Mouse (Mus musculus): ENCODE results near the gene Pate4. TPM values are rescaled to one million over a fixed set of nuclear protein-coding genes. Genes with fewer than 3 reads are reported as not detected.
"Not testable (repeated sequence)": the region's sequence is repeated elsewhere in the genome, so short reads cannot be mapped to it uniquely, and the experiment has no call there.

The Pate4 gene
- polyA plus RNA-seq (2014; fragmentation: Nextera tagmentation; extraction: Ambion mirVana): not detected in 2 replicates

GRCm38 (mm10) chr9:35611841-35612240 is at the start of gene Pate4:
TSS of gene Pate4 (minus strand) at chr9:35611941.
- ATAC-seq (replicated peaks; ENCODE audit: low FRiP score): no peak
- no peak within 1 kb of the TSS for H3K9ac ChIP-seq (ENCODE audit: low read length)
- 75% methylated on average over 1 of the region's 1 CpGs for WGBS
- no peaks in the 10 kb centered on the region for H3K4me1 ChIP-seq (replicated peaks; ENCODE audit: control insufficient read depth, insufficient read depth, low read length)
- no peak within 1 kb of the TSS for H3K4me3 ChIP-seq (ENCODE audit: low read depth, low read length)
- no peaks in the 10 kb centered on the region for H3K36me3 ChIP-seq (ENCODE audit: control insufficient read depth, insufficient read depth, low read length)
- H3K27ac ChIP-seq (ENCODE audit: low read depth, low read length): no peak within 1 kb of the TSS
- DNase-seq (ENCODE audit: low spot score): no peak
- H3K27me3 ChIP-seq (ENCODE audit: control insufficient read depth, insufficient read depth, low read length): no peaks in the 10 kb centered on the region
- H3K4me2 ChIP-seq (ENCODE audit: low read depth, low read length, severe bottlenecking): no peak within 1 kb of the TSS
- no peaks in the 10 kb centered on the region for H3K9me3 ChIP-seq (ENCODE audit: control insufficient read depth, low read length)

GRCm38 (mm10) chr9:35648102-35648501 is 36.4 kb upstream of the Pate4 start, which contains the start of gene Pate3:
TSS of gene Pate3 (minus strand) at chr9:35648202.
- H3K9me3 ChIP-seq (ENCODE audit: control insufficient read depth, low read length): no peaks in the 10 kb centered on the region
- WGBS: 61% methylated on average over 1 of the region's 1 CpGs
- no peaks in the 10 kb centered on the region for H3K4me1 ChIP-seq (replicated peaks; ENCODE audit: control insufficient read depth, insufficient read depth, low read length)
- H3K4me2 ChIP-seq (ENCODE audit: low read depth, low read length, severe bottlenecking): no peak within 1 kb of the TSS
- no peak within 1 kb of the TSS for H3K9ac ChIP-seq (ENCODE audit: low read length)
- H3K36me3 ChIP-seq (ENCODE audit: control insufficient read depth, insufficient read depth, low read length): no peaks in the 10 kb centered on the region
- H3K4me3 ChIP-seq (ENCODE audit: low read depth, low read length): no peak within 1 kb of the TSS
- no peak within 1 kb of the TSS for H3K27ac ChIP-seq (ENCODE audit: low read depth, low read length)
- H3K27me3 ChIP-seq (ENCODE audit: control insufficient read depth, insufficient read depth, low read length): no peaks in the 10 kb centered on the region
- DNase-seq (ENCODE audit: low spot score): no peak
- no peak for ATAC-seq (replicated peaks; ENCODE audit: low FRiP score)

- Histone ChIP-seq H3K9ac (ENCODE audit: low read length) (no peak overlapping the region), H3K4me3 (ENCODE audit: low read depth, low read length) (no peak overlapping the region), H3K27me3 (ENCODE audit: control insufficient read depth, insufficient read depth, low read length) (no peaks in the 10 kb centered on the region), H3K27ac (ENCODE audit: low read depth, low read length) (no peak overlapping the region), H3K9me3 (ENCODE audit: control insufficient read depth, low read length) (no peaks in the 10 kb centered on the region), H3K4me1 (replicated peaks; ENCODE audit: control insufficient read depth, insufficient read depth, low read length) (no peaks in the 10 kb centered on the region), H3K36me3 (ENCODE audit: control insufficient read depth, insufficient read depth, low read length) (no peaks in the 10 kb centered on the region), H3K4me2 (ENCODE audit: low read depth, low read length, severe bottlenecking) (no peak overlapping the region)
- no peak for ATAC-seq (replicated peaks; ENCODE audit: low FRiP score)
- DNase-seq (ENCODE audit: low spot score): no peak
- WGBS: 96% methylated on average over 1 of the region's 1 CpGs
These were observed 21.2 kb upstream of the Pate4 start for GRCm38 (mm10) chr9:35632981-35633380.

GRCm38 (mm10) chr9:35616784-35617183 is 5.0 kb upstream of the Pate4 start:
- H3K9me3 ChIP-seq (ENCODE audit: control insufficient read depth, low read length); H3K4me1 ChIP-seq (replicated peaks; ENCODE audit: control insufficient read depth, insufficient read depth, low read length); H3K4me2 ChIP-seq (ENCODE audit: low read depth, low read length, severe bottlenecking); H3K27ac ChIP-seq (ENCODE audit: low read depth, low read length); ATAC-seq (replicated peaks; ENCODE audit: low FRiP score); DNase-seq (ENCODE audit: low spot score); H3K27me3 ChIP-seq (ENCODE audit: control insufficient read depth, insufficient read depth, low read length); H3K36me3 ChIP-seq (ENCODE audit: control insufficient read depth, insufficient read depth, low read length); H3K9ac ChIP-seq (ENCODE audit: low read length); H3K4me3 ChIP-seq (ENCODE audit: low read depth, low read length): not testable (repeated sequence)
- WGBS: 69% methylated on average over 2 of the region's 2 CpGs

- Histone ChIP-seq H3K4me3 (ENCODE audit: low read depth, low read length) (no peak overlapping the region), H3K27me3 (ENCODE audit: control insufficient read depth, insufficient read depth, low read length) (no peaks in the 10 kb centered on the region), H3K27ac (ENCODE audit: low read depth, low read length) (no peak overlapping the region), H3K9me3 (ENCODE audit: control insufficient read depth, low read length) (no peaks in the 10 kb centered on the region), H3K36me3 (ENCODE audit: control insufficient read depth, insufficient read depth, low read length) (no peaks in the 10 kb centered on the region), H3K4me1 (replicated peaks; ENCODE audit: control insufficient read depth, insufficient read depth, low read length) (no peaks in the 10 kb centered on the region), H3K4me2 (ENCODE audit: low read depth, low read length, severe bottlenecking) (no peak overlapping the region), H3K9ac (ENCODE audit: low read length) (no peak overlapping the region)
- ATAC-seq (replicated peaks; ENCODE audit: low FRiP score) (no peak), DNase-seq (ENCODE audit: low spot score) (no peak)
- WGBS: 41% methylated on average over 2 of the region's 2 CpGs
These were observed 2.3 kb upstream of the Pate4 start for GRCm38 (mm10) chr9:35614005-35614404.

- Histone ChIP-seq H3K27me3 (ENCODE audit: control insufficient read depth, insufficient read depth, low read length) (no peaks in the 10 kb centered on the region), H3K27ac (ENCODE audit: low read depth, low read length) (no peak overlapping the region), H3K4me1 (replicated peaks; ENCODE audit: control insufficient read depth, insufficient read depth, low read length) (no peaks in the 10 kb centered on the region), H3K9ac (ENCODE audit: low read length) (no peak overlapping the region), H3K4me2 (ENCODE audit: low read depth, low read length, severe bottlenecking) (no peak overlapping the region), H3K36me3 (ENCODE audit: control insufficient read depth, insufficient read depth, low read length) (no peaks in the 10 kb centered on the region), H3K4me3 (ENCODE audit: low read depth, low read length) (no peak overlapping the region), H3K9me3 (ENCODE audit: control insufficient read depth, low read length) (no peaks in the 10 kb centered on the region)
- ATAC-seq (replicated peaks; ENCODE audit: low FRiP score) (no peak), DNase-seq (ENCODE audit: low spot score) (no peak)
- 63% methylated on average over 8 of the region's 8 CpGs for WGBS
These were observed 3.9 kb downstream of the Pate4 start for GRCm38 (mm10) chr9:35607647-35608405.

GRCm38 (mm10) chr9:35592903-35593302 is 18.8 kb downstream of the Pate4 start:
- DNase-seq (ENCODE audit: low spot score): no peak
- Histone ChIP-seq H3K9me3 (ENCODE audit: control insufficient read depth, low read length) (no peaks in the 10 kb centered on the region), H3K4me2 (ENCODE audit: low read depth, low read length, severe bottlenecking) (no peak overlapping the region), H3K27me3 (ENCODE audit: control insufficient read depth, insufficient read depth, low read length) (no peaks in the 10 kb centered on the region), H3K4me1 (replicated peaks; ENCODE audit: control insufficient read depth, insufficient read depth, low read length) (no peaks in the 10 kb centered on the region), H3K36me3 (ENCODE audit: control insufficient read depth, insufficient read depth, low read length) (no peaks in the 10 kb centered on the region), H3K9ac (ENCODE audit: low read length) (no peak overlapping the region), H3K4me3 (ENCODE audit: low read depth, low read length) (no peak overlapping the region), H3K27ac (ENCODE audit: low read depth, low read length) (no peak overlapping the region)
- 17% methylated on average over 2 of the region's 2 CpGs for WGBS
- ATAC-seq (replicated peaks; ENCODE audit: low FRiP score): no peak

GRCm38 (mm10) chr9:35587674-35588073 is 24.1 kb downstream of the Pate4 start:
- Histone ChIP-seq H3K4me3 (ENCODE audit: low read depth, low read length) (no peak overlapping the region), H3K36me3 (ENCODE audit: control insufficient read depth, insufficient read depth, low read length) (no peaks in the 10 kb centered on the region), H3K9ac (ENCODE audit: low read length) (no peak overlapping the region), H3K27ac (ENCODE audit: low read depth, low read length) (no peak overlapping the region), H3K4me2 (ENCODE audit: low read depth, low read length, severe bottlenecking) (no peak overlapping the region), H3K9me3 (ENCODE audit: control insufficient read depth, low read length) (no peaks in the 10 kb centered on the region), H3K27me3 (ENCODE audit: control insufficient read depth, insufficient read depth, low read length) (no peaks in the 10 kb centered on the region), H3K4me1 (replicated peaks; ENCODE audit: control insufficient read depth, insufficient read depth, low read length) (no peaks in the 10 kb centered on the region)
- no peak for DNase-seq (ENCODE audit: low spot score)
- WGBS: 60% methylated on average over 1 of the region's 1 CpGs
- ATAC-seq (replicated peaks; ENCODE audit: low FRiP score): no peak

- Histone ChIP-seq H3K4me1 (replicated peaks; ENCODE audit: control insufficient read depth, insufficient read depth, low read length) (no peaks in the 10 kb centered on the region; the same call in 1 of the 2 replicates), H3K4me3 (ENCODE audit: low read depth, low read length) (peak overlapping the region; percentile 21), H3K9me3 (ENCODE audit: control insufficient read depth, low read length) (no peaks in the 10 kb centered on the region), H3K9ac (ENCODE audit: low read length) (peak overlapping the region; percentile 37; the same call in 1 of the 2 replicates), H3K36me3 (ENCODE audit: control insufficient read depth, insufficient read depth, low read length) (no peaks in the 10 kb centered on the region), H3K4me2 (ENCODE audit: low read depth, low read length, severe bottlenecking) (peak overlapping the region; percentile 48), H3K27ac (ENCODE audit: low read depth, low read length) (no peak overlapping the region), H3K27me3 (ENCODE audit: control insufficient read depth, insufficient read depth, low read length) (0 out of 2 replicates have a peak, but pooled peaks cover 4% of the 10 kb centered on the region)
- DNase-seq (ENCODE audit: low spot score): peak; percentile 64
- 3% methylated on average over 32 of the region's 32 CpGs for WGBS
- ATAC-seq (replicated peaks; ENCODE audit: low FRiP score): no peak
These were observed 37.3 kb downstream of the Pate4 start for GRCm38 (mm10) chr9:35574416-35574815.

Data from forebrain, embryonic 11.5 days (tissue).